Mouse (Mus musculus): ENCODE data around the gene Map4k5.

- TF ChIP-seq POLR2A (IDR thresholded peaks at IDR 0.05; ENCODE audit: insufficient read depth, low read length) (no peak), CTCF (IDR thresholded peaks at IDR 0.05; ENCODE audit: low read depth, low read length) (no peak), EP300 (IDR thresholded peaks at IDR 0.05; ENCODE audit: insufficient read depth, low read depth, low read length) (no peak)
Measured at GRCm38 (mm10) chr12:69922099-69922498, 29.1 kb upstream of the Map4k5 start.

All from ES-Bruce4 (cell line).